Mouse (Mus musculus) heart, adult 9 months (tissue): ENCODE measurements around the gene Scml2.
A peak's percentile ranks its signal among the peaks of the same experiment; 100 is the strongest.
"Not testable (repeated sequence)": the region's sequence is repeated elsewhere in the genome, so short reads cannot be mapped to it uniquely, and the experiment has no call there.

ENCODE experiments used
- DNase-seq, 2 experiments: peaks; one replicate each; pipeline ENCODE4 v3.0.0; 2022; ENCODE audit warnings: low spot score in 2 of 2

Gene Scml2

GRCm38 (mm10) chrX:161116893-161117292 is at the start of gene Scml2:
Gene Scml2 (plus strand): TSS chrX:161117193.
- DNase-seq, result not testable (repeated sequence)

- DNase-seq, result not testable (repeated sequence)
Measured at GRCm38 (mm10) chrX:161075576-161075975, 41.4 kb upstream of the Scml2 start.

GRCm38 (mm10) chrX:161162314-161163068 is 45.5 kb downstream of the Scml2 start:
- DNase-seq, result peak; percentile 4 to 27

GRCm38 (mm10) chrX:161163069-161163416 is 46.0 kb downstream of the Scml2 start:
- DNase-seq, result no peak

- DNase-seq, result not testable (repeated sequence)
Measured at GRCm38 (mm10) chrX:161287156-161287555, 170.2 kb downstream of the Scml2 start, which contains the start of gene Gm15262. Gene Gm15262 (plus strand): TSS chrX:161287456.
